ENCODE assay signal across 16 mouse cellular contexts in the genomic region with DNA sequence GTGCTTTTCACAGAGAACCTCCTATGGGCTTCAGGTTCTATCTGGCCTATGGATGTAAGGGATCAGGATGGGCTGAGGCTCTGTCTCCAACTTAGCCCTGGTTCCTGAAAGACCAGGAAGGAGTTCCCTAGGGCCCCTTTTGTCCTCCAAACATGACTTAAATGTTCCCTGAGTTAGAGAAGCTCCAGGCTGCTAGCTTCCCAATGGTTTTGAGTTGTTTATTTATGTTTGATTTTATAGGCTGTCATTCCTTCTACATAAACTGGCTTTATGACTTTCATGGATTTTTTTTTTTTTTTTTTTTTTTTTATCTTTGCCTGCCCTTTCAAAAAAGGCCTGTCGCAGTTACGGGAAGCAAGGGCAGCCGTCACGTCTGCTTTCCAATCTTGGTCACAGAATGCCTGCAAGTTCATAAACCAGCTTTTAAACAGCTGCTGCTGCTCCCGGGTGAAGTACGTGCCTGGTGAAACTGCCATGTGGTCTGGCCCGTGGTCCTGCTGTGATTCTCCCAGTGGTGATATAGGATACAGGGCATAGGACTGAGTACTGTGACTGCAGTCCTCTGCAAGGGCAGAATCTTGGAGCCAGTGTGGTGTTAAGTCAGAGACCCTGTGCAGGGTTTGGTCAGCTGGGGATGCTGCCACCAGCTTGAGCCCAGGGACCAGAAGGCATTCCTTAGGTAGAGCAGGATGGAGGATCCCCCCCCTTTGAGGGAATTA. TPM values are rescaled to one million over a fixed set of nuclear protein-coding genes. Genes with fewer than 3 reads are reported as not detected.
DNase-seq lines count a peak whose midpoint lies in the region; ATAC-seq and TF ChIP-seq lines count a peak whose summit lies in the region.
"Had no signal": no experiment of that assay in that cellular context is flagged by ENCODE, and none has a peak within 500 bp of the region (broad histone marks: within the 10 kb centered on the region; RNA-seq: fewer than 3 reads in every experiment).

No protein-coding gene starts in this region.

- H3K4me3 ChIP-seq in myocyte = no peak overlapping the region
- H3K4me3 ChIP-seq in hindbrain, embryonic 13.5 days = no peak overlapping the region
- H3K4me3 ChIP-seq: erythroblast, embryonic 14.5 days; heart, embryonic 13.5 days; midbrain, embryonic 10.5 days had no signal

- no peak overlapping the region for H3K27ac ChIP-seq in hindbrain, embryonic 13.5 days
- H3K27ac ChIP-seq: heart, embryonic 13.5 days; midbrain, embryonic 10.5 days had no signal

- H3K4me1 ChIP-seq in hindbrain, embryonic 13.5 days (replicated peaks) = peaks cover 8% of the 10 kb centered on the region
- H3K4me1 ChIP-seq: heart, embryonic 13.5 days had no signal

- intact Hi-C loops in left cerebral cortex, postnatal 4 days (cut with DNase I) = no loop called here

- H3K4me2 ChIP-seq in myocyte (ENCODE audit: low read depth) = peak overlapping the region; percentile 42
- H3K4me2 ChIP-seq in hindbrain, embryonic 13.5 days = no peak overlapping the region
- H3K4me2 ChIP-seq: heart, embryonic 13.5 days; liver, embryonic 11.5 days had no signal

- DNase-seq in embryo, embryonic 11 days = peak; percentile 28
- no peak for DNase-seq in embryo, embryonic 9.5 days (ENCODE audit: extremely low spot score)
- DNase-seq in left cerebral cortex, postnatal 4 days = peak; percentile 17
- DNase-seq in left cerebral cortex, adult 18-20 months (ENCODE audit: low spot score in 2 of 2) = no peak
- peak; percentile 30 for DNase-seq in forelimb bud, embryonic 11.5 days (ENCODE audit: low read depth, low spot score)
- DNase-seq in right cerebral cortex, postnatal 25 days = no peak
- DNase-seq: adrenal gland, adult 2 months; cerebellum, adult 9-11 months; kidney, postnatal 14 days; thymus, adult 18-20 months had no signal

- H3K79me2 ChIP-seq in myocyte (ENCODE audit: control insufficient read depth, insufficient read depth) = no peaks in the 10 kb centered on the region

- H3K27me3 ChIP-seq in myocyte (ENCODE audit: control insufficient read depth, insufficient read depth, insufficient read length) = no peaks in the 10 kb centered on the region
- H3K27me3 ChIP-seq in hindbrain, embryonic 13.5 days = no peaks in the 10 kb centered on the region
- H3K27me3 ChIP-seq: heart, embryonic 13.5 days had no signal

- no peak overlapping the region for H3ac ChIP-seq in myocyte (ENCODE audit: control insufficient read depth, insufficient read length)

- H3K9me3 ChIP-seq in hindbrain, embryonic 13.5 days = no peaks in the 10 kb centered on the region
- H3K9me3 ChIP-seq: heart, embryonic 13.5 days; midbrain, embryonic 10.5 days had no signal

- H3K36me3 ChIP-seq in myocyte (ENCODE audit: control insufficient read depth, insufficient read depth) = no peaks in the 10 kb centered on the region
- H3K36me3 ChIP-seq in hindbrain, embryonic 13.5 days = no peaks in the 10 kb centered on the region
- H3K36me3 ChIP-seq: heart, embryonic 13.5 days; midbrain, embryonic 10.5 days had no signal

- no peak for ATAC-seq in hindbrain, embryonic 13.5 days (ENCODE audit: low FRiP score)

- 62% methylated on average over 7 of the region's 7 CpGs for WGBS in hindbrain, embryonic 13.5 days

- H3K9ac ChIP-seq in hindbrain, embryonic 13.5 days = no peak overlapping the region
- H3K9ac ChIP-seq: heart, embryonic 13.5 days had no signal

- TF ChIP-seq POLR2A in myocyte (IDR thresholded peaks at IDR 0.05; ENCODE audit: insufficient read length, low read depth) = no peak

TF ChIP-seq in myocyte, 11 proteins besides CTCF, POLR2A, EP300 and RAD21:
- TF ChIP-seq REST (IDR thresholded peaks at IDR 0.05; ENCODE audit: insufficient read depth, insufficient read length) (no peak), TCF12 (IDR thresholded peaks at IDR 0.05; ENCODE audit: insufficient read depth, poor library complexity, severe bottlenecking) (no peak), MAX (IDR thresholded peaks at IDR 0.05; ENCODE audit: low read depth) (no peak), TCF3 (IDR thresholded peaks at IDR 0.05; ENCODE audit: insufficient read length, low read depth) (no peak), USF1 (IDR thresholded peaks at IDR 0.05; ENCODE audit: low read depth) (no peak), MYOG (IDR thresholded peaks at IDR 0.05; ENCODE audit: control insufficient read depth in 1 of 3, insufficient read depth in 1 of 3, insufficient read length in 2 of 3, low read depth in 2 of 3) (peak in 1 of 3 experiments; percentile 67), POLR2AphosphoS2 (IDR thresholded peaks at IDR 0.05; ENCODE audit: insufficient read length, low read depth) (no peak), CEBPB (IDR thresholded peaks at IDR 0.05; ENCODE audit: insufficient read depth, poor library complexity, severe bottlenecking) (no peak), E2F4 (IDR thresholded peaks at IDR 0.05; ENCODE audit: insufficient read depth) (no peak), MYOD1 (IDR thresholded peaks at IDR 0.05; ENCODE audit: control insufficient read depth in 1 of 3, insufficient read length in 2 of 3, low read depth in 2 of 3) (peak in 2 of 3 experiments; percentile 35 to 70), SRF (IDR thresholded peaks at IDR 0.05; ENCODE audit: control insufficient read depth, insufficient read length, low read depth) (no peak)
TF ChIP-seq in myocyte: peak in this region for 2.

RNA-seq across cellular contexts. Expression of gene Ctbp2, which starts 37.4 kb away (rescaled TPM):
- 10 to 100 TPM; 41.0 to 48.8 TPM for total RNA-seq in left cerebral cortex, postnatal 4 days (2021)
- 10 to 100 TPM; 26.4 to 27.3 TPM for total RNA-seq in left cerebral cortex, adult 18-20 months (2021)
- polyA plus RNA-seq in myocyte (2012; fragmentation: generic; extraction: Trizol) = 22.4 TPM
- 82.8 and 85.6 TPM in 2 replicates for polyA plus RNA-seq in hindbrain, embryonic 13.5 days (2015; fragmentation: Nextera tagmentation; extraction: Ambion mirVana)

RNA-seq across cellular contexts. Expression of gene Fgfr2, which starts 38.4 kb away (rescaled TPM):
- 10 to 100 TPM; 35.8 to 40.8 TPM for total RNA-seq in left cerebral cortex, postnatal 4 days (2021)
- total RNA-seq in left cerebral cortex, adult 18-20 months (2021) = 10 to 100 TPM; 44.0 to 52.8 TPM
- polyA plus RNA-seq in myocyte (2012; fragmentation: generic; extraction: Trizol) = 0.17 TPM
- polyA plus RNA-seq in hindbrain, embryonic 13.5 days (2015; fragmentation: Nextera tagmentation; extraction: Ambion mirVana) = 26.3 and 33.9 TPM in 2 replicates
- polyA plus RNA-seq: erythroblast, embryonic 14.5 days had no signal

Comparison
In these comparisons a context has a peak if more than half of its experiments do, and no peak if none do; other contexts are left out.
1. DNase-seq: peak in embryo, embryonic 11 days (single experiment), left cerebral cortex, postnatal 4 days (single experiment) and forelimb bud, embryonic 11.5 days (single experiment); none in embryo, embryonic 9.5 days (single experiment), left cerebral cortex, adult 18-20 months (0 of 2) and right cerebral cortex, postnatal 25 days (single experiment).